Mouse (Mus musculus) cerebellum, adult 2 months (tissue): ENCODE measurements at regions not wholly inside any gene's neighbourhood (a gene's known extent, or its start where the extent isn't known, plus 50 kb on each side); places are given as distances from the start of the nearest gene placed in this dataset.

Source experiments
- CTCF ChIP-seq: fragments of 200-500 bp; IDR thresholded peaks from 2 replicates; pipeline ENCODE4 v1.5.1; 2011; ENCODE audit warnings: low read depth, mild to moderate bottlenecking, control low read depth, low read length, moderate library complexity, borderline replicate concordance; ENCODE audit not compliant: insufficient read depth
- POLR2A ChIP-seq: fragments of 200-500 bp; IDR thresholded peaks from 2 replicates; pipeline ENCODE4 v1.6.1; 2011; ENCODE audit warnings: low read length, control low read depth, borderline replicate concordance; ENCODE audit not compliant: insufficient read depth

GRCm38 (mm10) chr7:121585721-121586120, 121.3 kb downstream of the Usp31 start:
- TF ChIP-seq POLR2A (no peak), CTCF (no peak)
